Mouse (Mus musculus) MEL (cell line): ENCODE results near the gene Btg2. TPM values are rescaled to one million over a fixed set of nuclear protein-coding genes. Genes with fewer than 3 reads are reported as not detected.
A peak's percentile ranks its signal among the peaks of the same experiment; 100 is the strongest.

Source experiments
- DNase-seq: peaks from one replicate; pipeline ENCODE4 v3.0.0; 2011; ENCODE audit warnings: low read depth, low spot score
- H3K27ac ChIP-seq: 2 replicates; pipeline ENCODE4 v1.5.1; 2012; ENCODE audit warnings: low read depth, mild to moderate bottlenecking, control low read depth, low read length, moderate library complexity; ENCODE audit not compliant: control insufficient read depth
- H3K27me3 ChIP-seq, 2 experiments: fragments of 150-350 bp in 1 of 2; sonication (generic) in 1 of 2; 2 replicates each; pipeline ENCODE4 v1.6.1; 2012; ENCODE audit warnings: low read length in 2 of 2, mild to moderate bottlenecking in 2 of 2, improper control_type of control experiment in 1 of 2, moderate library complexity in 1 of 2; ENCODE audit not compliant: insufficient read depth in 2 of 2, control insufficient read depth in 1 of 2
- H3K36me3 ChIP-seq, 2 experiments: 2 replicates each; pipeline ENCODE4 v1.6.1; 2012 to 2014; ENCODE audit warnings: low read length in 2 of 2, improper control_type of control experiment in 1 of 2, inconsistent platforms in 1 of 2, mild to moderate bottlenecking in 1 of 2; ENCODE audit not compliant: insufficient read depth in 2 of 2, control insufficient read depth in 1 of 2
- H3K4me1 ChIP-seq, 2 experiments: fragments of 150-350 bp in 1 of 2; sonication (generic) in 1 of 2; 2 replicates each; pipeline ENCODE4 v1.6.1; 2012; ENCODE audit warnings: low read length in 2 of 2, improper control_type of control experiment in 1 of 2, mild to moderate bottlenecking in 1 of 2; ENCODE audit not compliant: insufficient read depth in 2 of 2, control insufficient read depth in 1 of 2
- H3K4me3 ChIP-seq, 2 experiments: fragments of 150-350 bp in 1 of 2; sonication (generic) in 1 of 2; 2 replicates each; pipeline ENCODE4 v1.5.1; 2012; ENCODE audit warnings: low read depth in 2 of 2, low read length in 2 of 2, mild to moderate bottlenecking in 2 of 2, moderate library complexity in 2 of 2, control low read depth in 1 of 2, improper control_type of control experiment in 1 of 2; ENCODE audit not compliant: control insufficient read depth in 1 of 2, insufficient read depth in 1 of 2
- H3K79me2 ChIP-seq: 2 replicates; pipeline ENCODE4 v1.6.1; 2012; ENCODE audit warnings: mild to moderate bottlenecking, low read length, moderate library complexity; ENCODE audit not compliant: control insufficient read depth, poor library complexity, insufficient read depth
- H3K9ac ChIP-seq: 2 replicates; pipeline ENCODE4 v1.6.1; 2012; ENCODE audit warnings: low read depth, mild to moderate bottlenecking, control low read depth, low read length, moderate library complexity; ENCODE audit not compliant: control insufficient read depth, poor library complexity, severe bottlenecking
- H3K9me3 ChIP-seq: fragments of 150-350 bp; sonication (generic); replicated peaks from 2 replicates; pipeline ENCODE4 v1.6.1; 2012; ENCODE audit warnings: mild to moderate bottlenecking, low read length, improper control_type of control experiment, moderate library complexity; ENCODE audit not compliant: insufficient read depth
- BHLHE40 ChIP-seq: IDR thresholded peaks from 2 replicates; pipeline ENCODE4 v1.6.1; 2012; ENCODE audit warnings: low read depth, mild to moderate bottlenecking, inconsistent platforms, low read length, improper control_type of control experiment, borderline replicate concordance
- CHD1 ChIP-seq: IDR thresholded peaks from 2 replicates; pipeline ENCODE4 v1.6.1; 2012; ENCODE audit warnings: low read depth, mild to moderate bottlenecking, inconsistent platforms, low read length, improper control_type of control experiment
- ELF1 ChIP-seq: IDR thresholded peaks from 2 replicates; pipeline ENCODE4 v1.6.1; 2014; ENCODE audit warnings: low read depth, mild to moderate bottlenecking, inconsistent platforms, low read length, improper control_type of control experiment, moderate library complexity
- ETS1 ChIP-seq: IDR thresholded peaks from 2 replicates; pipeline ENCODE4 v1.6.1; 2012; ENCODE audit warnings: low read depth, mild to moderate bottlenecking, inconsistent platforms, low read length, improper control_type of control experiment, moderate library complexity
- GABPA ChIP-seq: IDR thresholded peaks from 2 replicates; pipeline ENCODE4 v1.6.1; 2012; ENCODE audit warnings: low read depth, mild to moderate bottlenecking, inconsistent platforms, low read length, improper control_type of control experiment, moderate library complexity
- HCFC1 ChIP-seq: IDR thresholded peaks from 2 replicates; pipeline ENCODE4 v1.6.1; 2012; ENCODE audit warnings: low read depth, mild to moderate bottlenecking, inconsistent platforms, low read length, improper control_type of control experiment, moderate library complexity
- JUND ChIP-seq: IDR thresholded peaks from 2 replicates; pipeline ENCODE4 v1.6.1; 2011; ENCODE audit warnings: low read depth, mild to moderate bottlenecking, improper control_type of control experiment, low read length
- MYB ChIP-seq: IDR thresholded peaks from 2 replicates; pipeline ENCODE4 v1.6.1; 2011; ENCODE audit warnings: mild to moderate bottlenecking, low read depth, low read length, improper control_type of control experiment
- NELFE ChIP-seq: IDR thresholded peaks from 2 replicates; pipeline ENCODE4 v1.6.1; 2011; ENCODE audit warnings: low read depth, low read length, improper control_type of control experiment
- POLR2A ChIP-seq, 2 experiments: IDR thresholded peaks; 2 replicates each; pipeline ENCODE4 v1.6.1; 2011 to 2012; ENCODE audit warnings: low read length in 2 of 2, mild to moderate bottlenecking in 2 of 2, control low read depth in 1 of 2, improper control_type of control experiment in 1 of 2, low read depth in 1 of 2, moderate library complexity in 1 of 2; ENCODE audit not compliant: control insufficient read depth in 1 of 2, insufficient read depth in 1 of 2, poor library complexity in 1 of 2
- POLR2AphosphoS2 ChIP-seq: IDR thresholded peaks from 2 replicates; pipeline ENCODE4 v1.6.1; 2011; ENCODE audit warnings: low read length, improper control_type of control experiment
- POLR2AphosphoS5 ChIP-seq: IDR thresholded peaks from 2 replicates; pipeline ENCODE4 v1.6.1; 2012; ENCODE audit warnings: low read depth, borderline replicate concordance, mild to moderate bottlenecking, inconsistent platforms, low read length, moderate library complexity, mixed read lengths
- SIN3A ChIP-seq: IDR thresholded peaks from 2 replicates; pipeline ENCODE4 v1.6.1; 2012; ENCODE audit warnings: low read length, improper control_type of control experiment, inconsistent platforms
- TAL1 ChIP-seq: IDR thresholded peaks from 2 replicates; pipeline ENCODE4 v1.6.1; 2012; ENCODE audit warnings: mild to moderate bottlenecking, inconsistent platforms, low read length, moderate library complexity, mixed read lengths
- USF1 ChIP-seq: IDR thresholded peaks from 2 replicates; pipeline ENCODE4 v1.6.1; 2014; ENCODE audit warnings: low read depth, mild to moderate bottlenecking, inconsistent platforms, low read length, improper control_type of control experiment, moderate library complexity
- ZC3H11A ChIP-seq: IDR thresholded peaks from 2 replicates; pipeline ENCODE4 v1.6.1; 2012; ENCODE audit warnings: low read depth, mild to moderate bottlenecking, inconsistent platforms, low read length, improper control_type of control experiment
- ZKSCAN1 ChIP-seq: IDR thresholded peaks from 2 replicates; pipeline ENCODE4 v1.6.1; 2012; ENCODE audit warnings: low read depth, mild to moderate bottlenecking, inconsistent platforms, low read length, improper control_type of control experiment, moderate library complexity
- ZMIZ1 ChIP-seq: IDR thresholded peaks from 2 replicates; pipeline ENCODE4 v1.6.1; 2012; ENCODE audit warnings: low read depth, mild to moderate bottlenecking, inconsistent platforms, low read length, improper control_type of control experiment, moderate library complexity
- ZNF384 ChIP-seq: IDR thresholded peaks from 2 replicates; pipeline ENCODE4 v1.6.1; 2012; ENCODE audit warnings: low read depth, mild to moderate bottlenecking, inconsistent platforms, low read length, improper control_type of control experiment
- polyA plus RNA-seq, 2 experiments: library from polyadenylated mRNA; stranded (reverse) in 1 of 2; unstranded in 1 of 2; fragments of >175 nt in 1 of 2; fragments of >200 nt in 1 of 2; gene quantifications; 2 replicates each; pipeline versions ENCODE4 v1.2.1 to v1.2.4; 2012; ENCODE audit warnings: low replicate concordance in 2 of 2, low read depth in 1 of 2; ENCODE audit not compliant: insufficient read length in 2 of 2, insufficient read depth in 1 of 2, missing spikeins in 1 of 2
- total RNA-seq: library from RNA; depleted of rRNA; stranded (reverse); fragments of 300-350 nt; gene quantifications from 2 replicates; pipeline ENCODE4 v1.2.3, GENCODE M21; 2012

Btg2 gene
- total and polyA plus RNA-seq, 3 experiments: 2.1 to 3.6 TPM; not detected in 1

DNA sequence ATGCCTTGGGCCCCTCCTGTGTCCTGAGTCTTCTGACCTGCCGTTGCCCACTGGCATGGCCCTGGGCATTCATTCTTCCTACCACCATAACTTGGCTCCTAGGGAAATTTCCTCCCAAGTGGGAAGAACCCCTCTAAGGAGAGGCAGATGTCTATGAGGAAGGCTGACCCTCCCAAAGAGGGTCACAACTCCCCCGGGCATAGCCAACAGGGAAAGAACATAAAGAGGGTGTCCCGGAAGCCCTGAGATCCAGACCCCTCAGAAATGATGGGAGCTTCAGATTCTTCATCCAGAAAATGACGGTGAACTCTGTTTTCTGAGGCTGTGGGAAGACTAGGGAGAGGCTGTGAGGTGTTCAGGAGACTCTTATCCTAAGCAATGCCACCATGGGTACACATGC is 16.8 kb upstream of the Btg2 start:
- no peaks in the 10 kb centered on the region for H3K27me3 ChIP-seq
- TF ChIP-seq POLR2A (IDR thresholded peaks at IDR 0.05; ENCODE audit: control insufficient read depth in 1 of 2, insufficient read depth in 1 of 2, low read depth in 1 of 2, low read length in 2 of 2, poor library complexity in 1 of 2): no peak
- TF ChIP-seq CHD1: no peak
- no peak for TF ChIP-seq MYB
- peak overlapping the region; percentile 19 for H3K27ac ChIP-seq
- peaks cover 9 to 66% of the 10 kb centered on the region in 2 experiments for H3K4me1 ChIP-seq
- H3K4me3 ChIP-seq: peak overlapping the region; percentile 25 to 67; a peak in 3 of 4 replicates
- DNase-seq: no peak
- H3K9me3 ChIP-seq: no peaks in the 10 kb centered on the region
- H3K36me3 ChIP-seq: peaks cover 0 to 37% of the 10 kb centered on the region in 2 experiments; a peak in 2 of 4 replicates
- peak overlapping the region; percentile 52 for H3K9ac ChIP-seq
- no peaks in the 10 kb centered on the region; the same call in 1 of the 2 replicates for H3K79me2 ChIP-seq

DNA sequence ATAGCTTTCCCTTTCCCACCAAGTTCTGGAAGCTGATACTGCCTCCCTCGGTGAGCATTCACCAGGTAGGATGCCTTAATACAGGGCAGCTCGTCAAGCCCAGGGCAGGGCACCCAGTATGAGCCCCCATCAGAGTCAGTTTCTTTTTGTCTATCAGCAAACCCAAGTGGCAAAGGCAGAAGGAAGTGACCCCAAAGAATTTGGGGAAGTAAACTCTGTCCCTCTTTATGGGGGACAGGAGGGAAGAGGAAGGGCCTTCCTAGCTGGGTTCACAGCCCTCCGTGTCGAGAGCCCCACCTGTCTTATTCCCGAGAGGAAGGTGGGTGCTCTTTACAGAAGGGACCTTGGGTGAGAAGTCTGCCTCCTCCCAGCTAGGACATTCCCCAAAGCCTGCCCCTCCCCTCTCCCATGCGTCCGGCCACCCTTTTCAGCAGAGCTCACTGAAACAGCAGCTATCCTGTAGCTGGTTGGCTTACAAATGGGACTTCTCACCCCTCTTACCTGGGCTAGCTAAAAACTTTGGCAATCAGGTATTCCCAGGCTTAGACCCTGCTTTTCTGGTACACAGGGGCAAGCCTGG is 16.2 kb upstream of the Btg2 start:
- peak overlapping the region; percentile 7 to 32; a peak in 3 of 4 replicates for H3K4me3 ChIP-seq
- H3K9me3 ChIP-seq: no peaks in the 10 kb centered on the region
- no peaks in the 10 kb centered on the region; the same call in 1 of the 2 replicates for H3K79me2 ChIP-seq
- DNase-seq: peak; percentile 64
- peak overlapping the region; percentile 52 for H3K9ac ChIP-seq
- TF ChIP-seq POLR2AphosphoS2 (no peak), NELFE (no peak), ETS1 (no peak; the same call in 1 of the 2 replicates), CHD1 (no peak)
- peaks cover 9 to 66% of the 10 kb centered on the region in 2 experiments for H3K4me1 ChIP-seq
- peak overlapping the region; percentile 56 for H3K27ac ChIP-seq
- H3K36me3 ChIP-seq: peaks cover 0 to 37% of the 10 kb centered on the region in 2 experiments; a peak in 2 of 4 replicates
- no peaks in the 10 kb centered on the region for H3K27me3 ChIP-seq

DNA sequence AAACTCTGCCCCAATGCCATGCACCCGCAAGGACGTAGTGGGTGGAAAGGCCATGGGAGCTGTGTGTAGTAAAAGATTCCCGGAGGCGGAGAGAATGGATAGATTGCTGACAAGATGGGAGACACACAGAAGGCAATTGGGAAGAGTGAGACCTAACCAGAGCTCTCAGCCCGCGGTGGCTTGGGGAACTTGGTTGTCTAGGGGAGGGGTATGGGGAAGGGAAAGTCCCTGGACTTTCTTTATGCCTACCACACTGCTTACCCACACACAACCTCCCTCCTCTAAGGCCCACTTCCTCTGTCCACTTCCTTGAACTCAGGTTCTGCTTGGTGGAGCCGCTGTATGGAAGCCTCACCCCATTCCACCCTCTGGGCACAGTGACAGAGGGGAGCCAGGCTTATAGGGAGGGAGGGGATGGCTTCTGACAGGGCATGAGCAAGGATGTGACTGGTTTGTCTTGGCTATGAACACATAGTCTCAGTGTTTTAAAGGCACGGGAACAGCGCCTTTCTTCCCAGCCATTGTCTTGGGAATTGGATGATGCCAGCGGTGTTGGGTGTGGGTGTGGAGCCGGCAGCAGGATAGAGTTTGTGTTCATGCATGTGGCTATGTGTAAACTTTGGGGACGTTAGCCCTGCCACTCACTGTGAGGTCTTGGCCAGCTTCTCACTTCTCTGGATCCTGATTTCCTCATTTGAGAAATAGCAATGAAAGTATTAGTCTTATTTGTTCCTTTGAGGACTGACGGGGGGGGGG is 15.0 kb upstream of the Btg2 start:
- H3K27me3 ChIP-seq: no peaks in the 10 kb centered on the region
- no peaks in the 10 kb centered on the region; the same call in 1 of the 2 replicates for H3K79me2 ChIP-seq
- TF ChIP-seq TAL1 (no peak), POLR2AphosphoS5 (no peak), ELF1 (no peak), ZC3H11A (no peak), ZNF384 (no peak), BHLHE40 (no peak), ZKSCAN1 (no peak), HCFC1 (no peak), POLR2AphosphoS2 (no peak), USF1 (no peak), SIN3A (no peak), ETS1 (no peak), ZMIZ1 (no peak), JUND (no peak), GABPA (no peak), MYB (no peak)
- peaks cover 0 to 37% of the 10 kb centered on the region in 2 experiments; a peak in 2 of 4 replicates for H3K36me3 ChIP-seq
- peak; percentile 46 for DNase-seq
- peak overlapping the region; percentile 79 for H3K27ac ChIP-seq
- peaks cover 9 to 62% of the 10 kb centered on the region in 2 experiments for H3K4me1 ChIP-seq
- H3K4me3 ChIP-seq: peak overlapping the region; percentile 58 to 74; a peak in 3 of 4 replicates
- H3K9me3 ChIP-seq: no peaks in the 10 kb centered on the region
- H3K9ac ChIP-seq: peak overlapping the region; percentile 74
